Mouse (Mus musculus) thymus, postnatal 0 days (tissue): Measurements from ENCODE around the gene Olfr2. TPM values are rescaled to one million over a fixed set of nuclear protein-coding genes. Genes with fewer than 3 reads are reported as not detected.

Source experiments
- DNase-seq: peaks from one replicate; pipeline ENCODE4 v3.0.0-alpha.2; 2015; ENCODE audit warnings: low spot score
- polyA plus RNA-seq: library from polyadenylated mRNA; unstranded; fragments of >200 nt; fragmentation: Nextera tagmentation; extraction: Ambion mirVana; gene quantifications from 2 replicates; pipeline ENCODE4 v1.2.1, GENCODE M21; 2015

Gene Olfr2
- polyA plus RNA-seq, result not detected in 2 replicates

- DNase-seq, result no peak
Measured at GRCm38 (mm10) chr7:107005972-107006371, at the start of gene Olfr2. TSS of gene Olfr2 (minus strand) at chr7:107006072.

GRCm38 (mm10) chr7:107047578-107047977 is 41.7 kb upstream of the Olfr2 start:
- no peak for DNase-seq

- peak; percentile 60 for DNase-seq
Measured at GRCm38 (mm10) chr7:107045833-107046232, 40.0 kb upstream of the Olfr2 start.

GRCm38 (mm10) chr7:107044407-107044806 is 38.5 kb upstream of the Olfr2 start:
- no peak for DNase-seq

GRCm38 (mm10) chr7:107043136-107043535 is 37.3 kb upstream of the Olfr2 start:
- no peak for DNase-seq

- DNase-seq, result no peak
Measured at GRCm38 (mm10) chr7:107039934-107040563, 34.2 kb upstream of the Olfr2 start.

- DNase-seq, result no peak
Measured at GRCm38 (mm10) chr7:107030874-107031273, 25.0 kb upstream of the Olfr2 start, which contains the start of gene Olfr713. TSS of gene Olfr713 (plus strand) at chr7:107031174.

GRCm38 (mm10) chr7:107004169-107004568 is 1.7 kb downstream of the Olfr2 start:
- no peak for DNase-seq

- no peak for DNase-seq
Measured at GRCm38 (mm10) chr7:107000798-107001197, 5.1 kb downstream of the Olfr2 start.

- no peak for DNase-seq
Measured at GRCm38 (mm10) chr7:106985236-106985635, 20.6 kb downstream of the Olfr2 start.

GRCm38 (mm10) chr7:106975353-106975752 is 30.5 kb downstream of the Olfr2 start, which contains the start of gene Olfr711:
TSS of gene Olfr711 (minus strand) at chr7:106975453.
- DNase-seq, result no peak

GRCm38 (mm10) chr7:106967503-106967902 is 38.4 kb downstream of the Olfr2 start:
- peak; percentile 10 for DNase-seq

- DNase-seq, result no peak
Measured at GRCm38 (mm10) chr7:106963837-106964236, 42.0 kb downstream of the Olfr2 start, which contains the start of gene Olfr6. TSS of gene Olfr6 (minus strand) at chr7:106963937.

- DNase-seq, result no peak
Measured at GRCm38 (mm10) chr7:106948212-106948611, 57.7 kb downstream of the Olfr2 start, which contains the start of gene Olfr710. TSS of gene Olfr710 (minus strand) at chr7:106948312.

Other genes with a start within 250 kb of the Olfr2 start
- gene Olfr699, start 212.9 kb downstream of the Olfr2 start, polyA plus RNA-seq, result not detected in 2 replicates
- gene Olfr700, start 197.2 kb downstream of the Olfr2 start, polyA plus RNA-seq, result not detected in 2 replicates
- gene Olfr701, start 191.9 kb downstream of the Olfr2 start, polyA plus RNA-seq, result not detected in 2 replicates
- not detected in 2 replicates for gene Olfr702, start 172.2 kb downstream of the Olfr2 start, polyA plus RNA-seq
- gene Olfr703, start 162.7 kb downstream of the Olfr2 start, polyA plus RNA-seq, result not detected in 2 replicates
- not detected in 2 replicates for gene Olfr704, start 142.9 kb downstream of the Olfr2 start, polyA plus RNA-seq
- not detected in 2 replicates for gene Olfr705, start 129.2 kb downstream of the Olfr2 start, polyA plus RNA-seq
- not detected in 2 replicates for gene Olfr706, start 117.9 kb downstream of the Olfr2 start, polyA plus RNA-seq
- gene Olfr707, start 104.8 kb downstream of the Olfr2 start, polyA plus RNA-seq, result not detected in 2 replicates
- gene Olfr1532-ps1, start 98.1 kb downstream of the Olfr2 start, polyA plus RNA-seq, result not detected in 2 replicates
- gene Olfr709-ps1, start 73.9 kb downstream of the Olfr2 start, polyA plus RNA-seq, result not detected in 2 replicates
- not detected in 2 replicates for gene Olfr710, start 57.8 kb downstream of the Olfr2 start, polyA plus RNA-seq
- gene Olfr6, start 42.1 kb downstream of the Olfr2 start, polyA plus RNA-seq, result not detected in 2 replicates
- gene Olfr711, start 30.6 kb downstream of the Olfr2 start, polyA plus RNA-seq, result not detected in 2 replicates
- gene Olfr713, start 25.1 kb upstream of the Olfr2 start, polyA plus RNA-seq, result 0.03 TPM in 1 of 2 replicates, not detected in the other
- not detected in 2 replicates for gene Olfr714, start 64.9 kb upstream of the Olfr2 start, polyA plus RNA-seq
- not detected in 2 replicates for gene Olfr17, start 87.1 kb upstream of the Olfr2 start, polyA plus RNA-seq
- not detected in 2 replicates for gene Olfr715b, start 104.3 kb upstream of the Olfr2 start, polyA plus RNA-seq
- not detected in 2 replicates for gene Olfr715, start 125.0 kb upstream of the Olfr2 start, polyA plus RNA-seq
- gene Olfr716, start 132.3 kb upstream of the Olfr2 start, polyA plus RNA-seq, result not detected in 2 replicates
- gene Nlrp14, start 160.9 kb upstream of the Olfr2 start, polyA plus RNA-seq, result 0.09 TPM in 1 of 2 replicates, not detected in the other
- not detected in 2 replicates for gene Rbmxl2, start 203.4 kb upstream of the Olfr2 start, polyA plus RNA-seq